Mouse (Mus musculus) CH12.LX (cell line): ENCODE measurements around the gene Defb36. TPM values are rescaled to one million over a fixed set of nuclear protein-coding genes. Genes with fewer than 3 reads are reported as not detected.
A peak's percentile ranks its signal among the peaks of the same experiment; 100 is the strongest.

Experiments
- DNase-seq: peaks from one replicate; pipeline ENCODE4 v3.0.0-alpha.2; 2013; ENCODE audit errors: extremely low read depth
- H3K27ac ChIP-seq: 2 replicates; pipeline ENCODE4 v1.5.1; 2012; ENCODE audit warnings: low read depth, mild to moderate bottlenecking, control low read depth, moderate library complexity; ENCODE audit not compliant: insufficient read depth
- H3K27me3 ChIP-seq: replicated peaks from 2 replicates; pipeline ENCODE3; 2012; ENCODE audit warnings: inconsistent platforms
- H3K36me3 ChIP-seq, 2 experiments: replicated peaks in 1 of 2; 2 replicates each; pipeline versions ENCODE3 to v1.6.1; 2012; ENCODE audit warnings: inconsistent platforms in 1 of 2, low read length in 1 of 2, mild to moderate bottlenecking in 1 of 2, mixed read lengths in 1 of 2, moderate library complexity in 1 of 2; ENCODE audit not compliant: control insufficient read depth in 1 of 2, insufficient read depth in 1 of 2
- H3K4me1 ChIP-seq, 2 experiments: 2 replicates each; pipeline ENCODE4 v1.6.1; 2012; ENCODE audit warnings: inconsistent platforms in 1 of 2, moderate library complexity in 1 of 2; ENCODE audit not compliant: insufficient read depth in 2 of 2, control insufficient read depth in 1 of 2
- H3K4me2 ChIP-seq: 2 replicates; pipeline ENCODE4 v1.6.1; 2012; ENCODE audit warnings: low read depth, mild to moderate bottlenecking, control low read depth; ENCODE audit not compliant: poor library complexity, insufficient read depth, severe bottlenecking
- H3K4me3 ChIP-seq, 3 experiments: fragments of 150-350 bp in 1 of 3; sonication (generic) in 1 of 3; replicated peaks in 1 of 3; 2 replicates each; pipeline versions ENCODE3 to v1.5.1; 2011 to 2012; ENCODE audit warnings: low read depth in 2 of 3, low read length in 2 of 3, mild to moderate bottlenecking in 2 of 3, moderate library complexity in 2 of 3, control low read depth in 1 of 3, improper control_type of control experiment in 1 of 3, inconsistent platforms in 1 of 3, mixed read lengths in 1 of 3; ENCODE audit not compliant: poor library complexity in 1 of 3
- H3K79me2 ChIP-seq: replicated peaks from 2 replicates; pipeline ENCODE4 v1.6.1; 2012; ENCODE audit warnings: mild to moderate bottlenecking, moderate library complexity; ENCODE audit not compliant: control insufficient read depth, poor library complexity, insufficient read depth, severe bottlenecking; ENCODE audit errors: extremely low read depth
- H3K9ac ChIP-seq: 2 replicates; pipeline ENCODE4 v1.6.1; 2012; ENCODE audit warnings: low read depth, mild to moderate bottlenecking, control low read depth, moderate library complexity; ENCODE audit not compliant: insufficient read depth
- H3K9me3 ChIP-seq: replicated peaks from 2 replicates; pipeline ENCODE3; 2012; ENCODE audit warnings: low read length, inconsistent platforms, mixed read lengths
- BHLHE40 ChIP-seq: IDR thresholded peaks from 2 replicates; pipeline ENCODE4 v1.6.1; 2011; ENCODE audit warnings: mild to moderate bottlenecking, low read depth, low read length, improper control_type of control experiment
- CHD1 ChIP-seq: IDR thresholded peaks from 2 replicates; pipeline ENCODE4 v1.6.1; 2012; ENCODE audit warnings: low read depth, low read length, improper control_type of control experiment, inconsistent platforms
- CTCF ChIP-seq, 2 experiments: IDR thresholded peaks in 1 of 2; conservative IDR thresholded peaks in 1 of 2; 2 replicates each; pipeline ENCODE4 v1.5.1; 2011 to 2012; ENCODE audit warnings: low read depth in 2 of 2, low read length in 2 of 2, improper control_type of control experiment in 1 of 2, inconsistent platforms in 1 of 2, mild to moderate bottlenecking in 1 of 2, moderate library complexity in 1 of 2
- ELF1 ChIP-seq: IDR thresholded peaks from 2 replicates; pipeline ENCODE4 v1.6.1; 2014; ENCODE audit warnings: low read depth, mild to moderate bottlenecking, inconsistent platforms, low read length, improper control_type of control experiment
- EP300 ChIP-seq: IDR thresholded peaks from 2 replicates; pipeline ENCODE4 v1.6.1; 2011; ENCODE audit warnings: low read length, improper control_type of control experiment
- GABPA ChIP-seq: IDR thresholded peaks from 2 replicates; pipeline ENCODE4 v1.6.1; 2012; ENCODE audit warnings: low read depth, low read length, improper control_type of control experiment, inconsistent platforms; ENCODE audit not compliant: insufficient replicate concordance
- KAT2A ChIP-seq: IDR thresholded peaks from 2 replicates; pipeline ENCODE4 v1.6.1; 2012; ENCODE audit warnings: low read length, improper control_type of control experiment, inconsistent platforms; ENCODE audit not compliant: insufficient replicate concordance
- MAFK ChIP-seq: IDR thresholded peaks from 2 replicates; pipeline ENCODE4 v1.6.1; 2011; ENCODE audit warnings: low read length, improper control_type of control experiment; ENCODE audit not compliant: insufficient replicate concordance
- MAX ChIP-seq: IDR thresholded peaks from 2 replicates; pipeline ENCODE4 v1.6.1; 2011; ENCODE audit warnings: low read length, improper control_type of control experiment
- MAZ ChIP-seq: IDR thresholded peaks from 2 replicates; pipeline ENCODE4 v1.6.1; 2012; ENCODE audit warnings: low read depth, mild to moderate bottlenecking, inconsistent platforms, low read length, improper control_type of control experiment, moderate library complexity
- MXI1 ChIP-seq: IDR thresholded peaks from 2 replicates; pipeline ENCODE4 v1.6.1; 2011; ENCODE audit warnings: mild to moderate bottlenecking, low read depth, low read length, improper control_type of control experiment
- NELFE ChIP-seq: IDR thresholded peaks from 2 replicates; pipeline ENCODE4 v1.6.1; 2011; ENCODE audit warnings: low read depth, low read length, improper control_type of control experiment
- PAX5 ChIP-seq: IDR thresholded peaks from 2 replicates; pipeline ENCODE4 v1.6.1; 2012; ENCODE audit warnings: low read length, inconsistent platforms, mixed read lengths
- POLR2A ChIP-seq: IDR thresholded peaks from 2 replicates; pipeline ENCODE4 v1.6.1; 2011; ENCODE audit warnings: low read depth, mild to moderate bottlenecking, improper control_type of control experiment, low read length
- POLR2AphosphoS2 ChIP-seq: IDR thresholded peaks from 2 replicates; pipeline ENCODE4 v1.6.1; 2011; ENCODE audit warnings: low read depth, low read length, improper control_type of control experiment
- RCOR1 ChIP-seq: conservative IDR thresholded peaks from 2 replicates; pipeline ENCODE4 v1.6.1; 2012; ENCODE audit warnings: low read depth, mild to moderate bottlenecking, inconsistent platforms, low read length, improper control_type of control experiment
- TCF12 ChIP-seq: IDR thresholded peaks from 2 replicates; pipeline ENCODE4 v1.6.1; 2014; ENCODE audit warnings: low read depth, mild to moderate bottlenecking, inconsistent platforms, low read length, improper control_type of control experiment
- UBTF ChIP-seq: IDR thresholded peaks from 2 replicates; pipeline ENCODE4 v1.6.1; 2012; ENCODE audit warnings: low read depth, mild to moderate bottlenecking, inconsistent platforms, low read length, improper control_type of control experiment, moderate library complexity
- USF1 ChIP-seq: IDR thresholded peaks from 2 replicates; pipeline ENCODE4 v1.6.1; 2014; ENCODE audit warnings: low read depth, mild to moderate bottlenecking, inconsistent platforms, low read length, improper control_type of control experiment
- USF2 ChIP-seq: conservative IDR thresholded peaks from 2 replicates; pipeline ENCODE4 v1.6.1; 2011; ENCODE audit warnings: low read depth, low read length, improper control_type of control experiment
- ZNF384 ChIP-seq: IDR thresholded peaks from 2 replicates; pipeline ENCODE4 v1.6.1; 2012; ENCODE audit warnings: low read depth, low read length, improper control_type of control experiment, inconsistent platforms
- dilution Hi-C: fragments of 300-500 bp; cut with MboI; formaldehyde crosslinking; loops from 2 replicates; pipeline ENCODE4 v1.14.3; 2020; ENCODE audit warnings: low sequenced_read_pairs; ENCODE audit not compliant: extremely low pct_unique_long_range_greater_than_20kb, extremely low pct_ligation_motif_present
- in situ Hi-C: fragments of 300-500 bp; cut with MboI; formaldehyde crosslinking; loops from 3 replicates; pipeline ENCODE4 v1.14.3; 2019; ENCODE audit warnings: low sequenced_read_pairs, low pct_ligation_motif_present, low pct_unique_long_range_greater_than_20kb, mixed read lengths
- polyA plus RNA-seq: library from polyadenylated mRNA; unstranded; fragments of >175 nt; gene quantifications from 2 replicates; pipeline ENCODE4 v1.2.1, GENCODE M21; 2012; ENCODE audit warnings: low read depth; ENCODE audit not compliant: insufficient read length
- total RNA-seq, 2 experiments: library from RNA; depleted of rRNA; stranded (reverse); fragments of 300-350 nt in 1 of 2; fragments of >200 nt in 1 of 2; gene quantifications; 2 replicates each; pipeline ENCODE4 v1.2.3; 2012 to 2014

Gene Defb36
- total and polyA plus RNA-seq, 3 experiments = not detected

GRCm38 (mm10) chr2:152622953-152623352 is 18.8 kb downstream of the Defb36 start, which contains the start of gene Defb25:
Gene Defb25, minus strand, starts transcription at chr2:152623053.
- no peak for DNase-seq
- H3K4me1 ChIP-seq = peaks cover 8 to 20% of the 10 kb centered on the region in 2 experiments
- no peaks in the 10 kb centered on the region for H3K79me2 ChIP-seq
- TF ChIP-seq TCF12 (no peak), RCOR1 (no peak), EP300 (no peak), GABPA (no peak), UBTF (no peak), POLR2A (no peak), MAFK (no peak), ZNF384 (no peak)
- in situ Hi-C loops = no loop called here
- no peaks in the 10 kb centered on the region for H3K36me3 ChIP-seq
- dilution Hi-C loops = no loop called here
- no peak within 1 kb of the TSS for H3K9ac ChIP-seq
- H3K27ac ChIP-seq = no peak within 1 kb of the TSS
- no peaks in the 10 kb centered on the region for H3K27me3 ChIP-seq
- H3K4me3 ChIP-seq = no peak within 1 kb of the TSS
- no peak within 1 kb of the TSS for H3K4me2 ChIP-seq
- H3K9me3 ChIP-seq = no peaks in the 10 kb centered on the region

- Histone ChIP-seq H3K27me3 (no peaks in the 10 kb centered on the region), H3K4me1 (peaks cover 8 to 20% of the 10 kb centered on the region in 2 experiments), H3K4me2 (no peak overlapping the region), H3K36me3 (no peaks in the 10 kb centered on the region), H3K9me3 (no peaks in the 10 kb centered on the region), H3K4me3 (no peak overlapping the region), H3K27ac (no peak overlapping the region), H3K79me2 (no peaks in the 10 kb centered on the region), H3K9ac (no peak overlapping the region)
- dilution Hi-C loops = no loop called here
- TF ChIP-seq PAX5 = no peak
- in situ Hi-C loops = no loop called here
- DNase-seq = no peak
Measured at GRCm38 (mm10) chr2:152624566-152624965, 20.4 kb downstream of the Defb36 start.

DNA sequence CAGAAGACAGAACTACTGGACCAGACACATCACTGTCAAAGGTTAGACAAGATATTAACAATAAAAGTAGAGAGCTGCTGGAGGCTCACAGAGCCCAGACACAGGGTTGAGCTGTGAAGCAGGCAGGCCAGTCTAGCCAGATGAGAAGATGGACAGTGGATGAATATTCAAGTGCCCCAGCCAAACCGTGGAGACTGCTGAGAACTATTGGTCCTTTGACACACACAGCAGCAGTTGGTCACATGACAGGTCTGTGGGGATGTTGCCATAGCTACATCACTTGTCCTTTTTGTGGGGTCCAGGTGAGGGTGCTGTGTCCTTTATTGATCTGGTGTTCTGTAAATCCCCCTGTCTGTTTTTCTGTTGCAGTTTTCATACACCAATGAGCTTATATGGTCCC is 21.1 kb downstream of the Defb36 start:
- Histone ChIP-seq H3K4me2 (no peak overlapping the region), H3K9me3 (no peaks in the 10 kb centered on the region), H3K9ac (no peak overlapping the region), H3K27me3 (no peaks in the 10 kb centered on the region), H3K4me1 (peaks cover 8 to 14% of the 10 kb centered on the region in 2 experiments), H3K36me3 (no peaks in the 10 kb centered on the region), H3K79me2 (no peaks in the 10 kb centered on the region), H3K4me3 (no peak overlapping the region), H3K27ac (no peak overlapping the region)
- dilution Hi-C loops = no loop called here
- DNase-seq = no peak
- TF ChIP-seq MAZ (no peak), CTCF (conservative IDR thresholded peaks at IDR 0.05 in 1 of 2, IDR thresholded peaks at IDR 0.05 in 1 of 2; ENCODE audit: low read depth in 2 of 2, low read length in 2 of 2) (peak in 1 of 2 experiments; percentile 24; a peak in 1 of 4 replicates), ELF1 (no peak), MAX (no peak), KAT2A (no peak), POLR2A (no peak), UBTF (no peak), RCOR1 (no peak), USF2 (peak; percentile 42), MXI1 (no peak), BHLHE40 (no peak), TCF12 (no peak), USF1 (peak; percentile 44; the same call in 1 of the 2 replicates), CHD1 (no peak), PAX5 (no peak), GABPA (no peak), NELFE (no peak), POLR2AphosphoS2 (no peak)
- in situ Hi-C loops = no loop called here
